Mouse (Mus musculus) MEL (cell line): Measurements from ENCODE around the gene Plekhg3. TPM values are rescaled to one million over a fixed set of nuclear protein-coding genes. Genes with fewer than 3 reads are reported as not detected.
A peak's percentile ranks its signal among the peaks of the same experiment; 100 is the strongest.

Experiments
- DNase-seq: peaks from one replicate; pipeline ENCODE4 v3.0.0; 2011; ENCODE audit warnings: low read depth, low spot score
- H3K27ac ChIP-seq: 2 replicates; pipeline ENCODE4 v1.5.1; 2012; ENCODE audit warnings: low read depth, mild to moderate bottlenecking, control low read depth, low read length, moderate library complexity; ENCODE audit not compliant: control insufficient read depth
- H3K27me3 ChIP-seq, 2 experiments: fragments of 150-350 bp in 1 of 2; sonication (generic) in 1 of 2; 2 replicates each; pipeline ENCODE4 v1.6.1; 2012; ENCODE audit warnings: low read length in 2 of 2, mild to moderate bottlenecking in 2 of 2, improper control_type of control experiment in 1 of 2, moderate library complexity in 1 of 2; ENCODE audit not compliant: insufficient read depth in 2 of 2, control insufficient read depth in 1 of 2
- H3K36me3 ChIP-seq, 2 experiments: 2 replicates each; pipeline ENCODE4 v1.6.1; 2012 to 2014; ENCODE audit warnings: low read length in 2 of 2, improper control_type of control experiment in 1 of 2, inconsistent platforms in 1 of 2, mild to moderate bottlenecking in 1 of 2; ENCODE audit not compliant: insufficient read depth in 2 of 2, control insufficient read depth in 1 of 2
- H3K4me1 ChIP-seq, 2 experiments: fragments of 150-350 bp in 1 of 2; sonication (generic) in 1 of 2; 2 replicates each; pipeline ENCODE4 v1.6.1; 2012; ENCODE audit warnings: low read length in 2 of 2, improper control_type of control experiment in 1 of 2, mild to moderate bottlenecking in 1 of 2; ENCODE audit not compliant: insufficient read depth in 2 of 2, control insufficient read depth in 1 of 2
- H3K4me3 ChIP-seq, 2 experiments: fragments of 150-350 bp in 1 of 2; sonication (generic) in 1 of 2; 2 replicates each; pipeline ENCODE4 v1.5.1; 2012; ENCODE audit warnings: low read depth in 2 of 2, low read length in 2 of 2, mild to moderate bottlenecking in 2 of 2, moderate library complexity in 2 of 2, control low read depth in 1 of 2, improper control_type of control experiment in 1 of 2; ENCODE audit not compliant: control insufficient read depth in 1 of 2, insufficient read depth in 1 of 2
- H3K79me2 ChIP-seq: 2 replicates; pipeline ENCODE4 v1.6.1; 2012; ENCODE audit warnings: mild to moderate bottlenecking, low read length, moderate library complexity; ENCODE audit not compliant: control insufficient read depth, poor library complexity, insufficient read depth
- H3K9ac ChIP-seq: 2 replicates; pipeline ENCODE4 v1.6.1; 2012; ENCODE audit warnings: low read depth, mild to moderate bottlenecking, control low read depth, low read length, moderate library complexity; ENCODE audit not compliant: control insufficient read depth, poor library complexity, severe bottlenecking
- H3K9me3 ChIP-seq: fragments of 150-350 bp; sonication (generic); replicated peaks from 2 replicates; pipeline ENCODE4 v1.6.1; 2012; ENCODE audit warnings: mild to moderate bottlenecking, low read length, improper control_type of control experiment, moderate library complexity; ENCODE audit not compliant: insufficient read depth
- BHLHE40 ChIP-seq: IDR thresholded peaks from 2 replicates; pipeline ENCODE4 v1.6.1; 2012; ENCODE audit warnings: low read depth, mild to moderate bottlenecking, inconsistent platforms, low read length, improper control_type of control experiment, borderline replicate concordance
- CTCF ChIP-seq, 3 experiments: IDR thresholded peaks in 2 of 3; conservative IDR thresholded peaks in 1 of 3; 2 replicates each; pipeline ENCODE4 v1.5.1; 2011 to 2012; ENCODE audit warnings: low read length in 3 of 3, low read depth in 2 of 3, mild to moderate bottlenecking in 2 of 3, improper control_type of control experiment in 1 of 3, inconsistent platforms in 1 of 3, mixed read lengths in 1 of 3, moderate library complexity in 1 of 3; ENCODE audit not compliant: control insufficient read depth in 1 of 3, insufficient read depth in 1 of 3, poor library complexity in 1 of 3, severe bottlenecking in 1 of 3
- EP300 ChIP-seq, 2 experiments: IDR thresholded peaks; 2 replicates each; pipeline ENCODE4 v1.6.1; 2011; ENCODE audit warnings: improper control_type of control experiment in 2 of 2, low read length in 2 of 2, low read depth in 1 of 2, mild to moderate bottlenecking in 1 of 2
- ETS1 ChIP-seq: IDR thresholded peaks from 2 replicates; pipeline ENCODE4 v1.6.1; 2012; ENCODE audit warnings: low read depth, mild to moderate bottlenecking, inconsistent platforms, low read length, improper control_type of control experiment, moderate library complexity
- GATA1 ChIP-seq: IDR thresholded peaks from 2 replicates; pipeline ENCODE4 v1.6.1; 2011; ENCODE audit warnings: low read depth, low read length, improper control_type of control experiment
- HCFC1 ChIP-seq: IDR thresholded peaks from 2 replicates; pipeline ENCODE4 v1.6.1; 2012; ENCODE audit warnings: low read depth, mild to moderate bottlenecking, inconsistent platforms, low read length, improper control_type of control experiment, moderate library complexity
- KAT2A ChIP-seq: conservative IDR thresholded peaks from 2 replicates; pipeline ENCODE4 v1.6.1; 2012; ENCODE audit warnings: low read depth, low read length, improper control_type of control experiment, inconsistent platforms
- MAFK ChIP-seq: IDR thresholded peaks from 2 replicates; pipeline ENCODE4 v1.6.1; 2011; ENCODE audit warnings: low read depth, mild to moderate bottlenecking, low read length, improper control_type of control experiment, borderline replicate concordance
- MYB ChIP-seq: IDR thresholded peaks from 2 replicates; pipeline ENCODE4 v1.6.1; 2011; ENCODE audit warnings: mild to moderate bottlenecking, low read depth, low read length, improper control_type of control experiment
- MYC ChIP-seq: IDR thresholded peaks from 2 replicates; pipeline ENCODE4 v1.6.1; 2011; ENCODE audit warnings: low read depth, mild to moderate bottlenecking, low read length, improper control_type of control experiment, moderate library complexity
- POLR2A ChIP-seq, 2 experiments: IDR thresholded peaks; 2 replicates each; pipeline ENCODE4 v1.6.1; 2011 to 2012; ENCODE audit warnings: low read length in 2 of 2, mild to moderate bottlenecking in 2 of 2, control low read depth in 1 of 2, improper control_type of control experiment in 1 of 2, low read depth in 1 of 2, moderate library complexity in 1 of 2; ENCODE audit not compliant: control insufficient read depth in 1 of 2, insufficient read depth in 1 of 2, poor library complexity in 1 of 2
- RAD21 ChIP-seq: IDR thresholded peaks from 2 replicates; pipeline ENCODE4 v1.6.1; 2011; ENCODE audit warnings: mild to moderate bottlenecking, low read depth, low read length, improper control_type of control experiment
- RCOR1 ChIP-seq: IDR thresholded peaks from 2 replicates; pipeline ENCODE4 v1.6.1; 2012; ENCODE audit warnings: low read depth, mild to moderate bottlenecking, inconsistent platforms, low read length, improper control_type of control experiment
- TAL1 ChIP-seq: IDR thresholded peaks from 2 replicates; pipeline ENCODE4 v1.6.1; 2012; ENCODE audit warnings: mild to moderate bottlenecking, inconsistent platforms, low read length, moderate library complexity, mixed read lengths
- TCF12 ChIP-seq: IDR thresholded peaks from 2 replicates; pipeline ENCODE4 v1.6.1; 2014; ENCODE audit warnings: low read depth, mild to moderate bottlenecking, inconsistent platforms, low read length, improper control_type of control experiment, moderate library complexity
- ZC3H11A ChIP-seq: IDR thresholded peaks from 2 replicates; pipeline ENCODE4 v1.6.1; 2012; ENCODE audit warnings: low read depth, mild to moderate bottlenecking, inconsistent platforms, low read length, improper control_type of control experiment
- ZMIZ1 ChIP-seq: IDR thresholded peaks from 2 replicates; pipeline ENCODE4 v1.6.1; 2012; ENCODE audit warnings: low read depth, mild to moderate bottlenecking, inconsistent platforms, low read length, improper control_type of control experiment, moderate library complexity
- polyA plus RNA-seq, 2 experiments: library from polyadenylated mRNA; stranded (reverse) in 1 of 2; unstranded in 1 of 2; fragments of >175 nt in 1 of 2; fragments of >200 nt in 1 of 2; gene quantifications; 2 replicates each; pipeline versions ENCODE4 v1.2.1 to v1.2.4; 2012; ENCODE audit warnings: low replicate concordance in 2 of 2, low read depth in 1 of 2; ENCODE audit not compliant: insufficient read length in 2 of 2, insufficient read depth in 1 of 2, missing spikeins in 1 of 2
- total RNA-seq: library from RNA; depleted of rRNA; stranded (reverse); fragments of 300-350 nt; gene quantifications from 2 replicates; pipeline ENCODE4 v1.2.3, GENCODE M21; 2012

Gene Plekhg3
- total and polyA plus RNA-seq, 3 experiments = 0.92 to 7.0 TPM; not detected in 1

DNA sequence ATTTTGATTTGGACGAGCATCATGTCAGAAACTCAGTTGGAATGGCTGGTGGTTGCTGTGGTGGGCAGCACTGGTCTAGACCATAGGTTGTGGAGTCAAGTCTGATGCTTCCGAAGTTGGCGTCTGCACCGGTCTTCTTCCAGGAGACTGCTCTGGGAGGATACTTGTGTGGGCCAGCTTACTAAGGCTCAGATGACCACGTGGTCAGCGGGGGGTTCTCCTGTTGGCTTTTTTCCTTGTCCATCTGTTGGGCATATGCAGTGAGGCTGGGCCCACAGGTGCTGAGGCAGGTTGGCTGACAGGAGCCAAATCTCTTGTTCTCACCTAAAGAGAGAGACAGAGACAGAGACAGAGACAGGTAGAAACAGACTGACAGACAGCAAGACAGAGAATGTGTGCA is 44.1 kb downstream of the Plekhg3 start:
- Histone ChIP-seq H3K9me3 (no peaks in the 10 kb centered on the region), H3K27ac (no peak overlapping the region), H3K36me3 (peaks cover 0 to 12% of the 10 kb centered on the region in 2 experiments; a peak in 2 of 4 replicates), H3K27me3 (no peaks in the 10 kb centered on the region), H3K9ac (no peak overlapping the region), H3K4me1 (peaks cover 0 to 23% of the 10 kb centered on the region in 2 experiments; a peak in 2 of 4 replicates), H3K4me3 (no peak overlapping the region), H3K79me2 (no peaks in the 10 kb centered on the region)
- DNase-seq = no peak
- TF ChIP-seq ZC3H11A = no peak
- TF ChIP-seq KAT2A = no peak
- TF ChIP-seq GATA1 = no peak
- no peak for TF ChIP-seq MAFK
- TF ChIP-seq MYC = no peak
- no peak for TF ChIP-seq CTCF (IDR thresholded peaks at IDR 0.05 in 2 of 3, conservative IDR thresholded peaks at IDR 0.05 in 1 of 3; ENCODE audit: control insufficient read depth in 1 of 3, insufficient read depth in 1 of 3, low read depth in 2 of 3, low read length in 3 of 3, poor library complexity in 1 of 3, severe bottlenecking in 1 of 3)
- TF ChIP-seq RAD21 = no peak
- no peak for TF ChIP-seq EP300 (IDR thresholded peaks at IDR 0.05; ENCODE audit: low read depth in 1 of 2, low read length in 2 of 2)
- no peak for TF ChIP-seq BHLHE40
- TF ChIP-seq POLR2A (IDR thresholded peaks at IDR 0.05; ENCODE audit: control insufficient read depth in 1 of 2, insufficient read depth in 1 of 2, low read depth in 1 of 2, low read length in 2 of 2, poor library complexity in 1 of 2) = no peak
- no peak for TF ChIP-seq MYB
- no peak for TF ChIP-seq ETS1
- no peak for TF ChIP-seq HCFC1

DNA sequence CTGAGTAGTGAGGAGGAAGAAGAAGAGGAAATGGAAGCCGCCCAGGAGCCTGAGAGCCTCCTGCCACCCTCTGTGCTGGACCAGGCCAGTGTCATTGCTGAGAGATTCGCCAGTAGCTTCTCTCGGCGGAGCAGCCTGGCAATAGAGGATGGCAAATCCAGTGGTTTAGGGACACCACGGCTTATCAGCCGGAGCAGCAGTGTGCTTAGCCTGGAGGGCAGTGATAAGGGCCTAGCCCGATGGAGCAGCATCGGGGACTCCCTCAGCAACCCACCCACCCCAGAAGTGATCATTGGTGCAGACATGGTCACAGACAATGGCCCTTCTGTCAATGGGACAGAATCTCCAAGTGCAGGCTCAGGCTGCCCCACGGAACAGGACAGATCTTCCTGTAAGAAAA is 45.4 kb downstream of the Plekhg3 start:
- Histone ChIP-seq H3K4me3 (no peak overlapping the region), H3K27ac (no peak overlapping the region), H3K4me1 (peaks cover 0 to 23% of the 10 kb centered on the region in 2 experiments; a peak in 2 of 4 replicates), H3K36me3 (peaks cover 0 to 12% of the 10 kb centered on the region in 2 experiments; a peak in 2 of 4 replicates), H3K79me2 (no peaks in the 10 kb centered on the region), H3K27me3 (no peaks in the 10 kb centered on the region), H3K9ac (no peak overlapping the region), H3K9me3 (no peaks in the 10 kb centered on the region)
- TF ChIP-seq ZMIZ1 (no peak), TCF12 (peak; percentile 92), RCOR1 (0 out of 2 replicates have a peak, but pooled peaks have one; percentile 48), EP300 (IDR thresholded peaks at IDR 0.05; ENCODE audit: low read depth in 1 of 2, low read length in 2 of 2) (peak; percentile 64 to 72), GATA1 (peak; percentile 85), TAL1 (peak; percentile 92)
- DNase-seq = peak; percentile 55
